Mouse (Mus musculus): ENCODE measurements at regions not wholly inside any gene's neighbourhood (a gene's known extent, or its start where the extent isn't known, plus 50 kb on each side); places are given as distances from the start of the nearest gene placed in this dataset.

- H3K9me3 ChIP-seq (ENCODE audit: control insufficient read depth, low read length): peaks cover 2% of the 10 kb centered on the region; the same call in 1 of the 2 replicates
- no peaks in the 10 kb centered on the region for H3K27me3 ChIP-seq (ENCODE audit: control insufficient read depth, insufficient read depth, low read length)
- no peaks in the 10 kb centered on the region for H3K36me3 ChIP-seq (ENCODE audit: control insufficient read depth, insufficient read depth, low read length)
- no peak overlapping the region for H3K4me3 ChIP-seq (ENCODE audit: low read depth, low read length)
- ATAC-seq (replicated peaks; ENCODE audit: low FRiP score) (no peak), DNase-seq (ENCODE audit: low spot score) (no peak)
- H3K9ac ChIP-seq (ENCODE audit: low read length): no peak overlapping the region
- no peak overlapping the region for H3K27ac ChIP-seq (ENCODE audit: low read depth, low read length)
- no peak overlapping the region for H3K4me2 ChIP-seq (ENCODE audit: low read depth, low read length, severe bottlenecking)
- no peaks in the 10 kb centered on the region for H3K4me1 ChIP-seq (replicated peaks; ENCODE audit: control insufficient read depth, insufficient read depth, low read length)
Measured at GRCm38 (mm10) chr11:45256019-45256418, 595.8 kb upstream of the Clint1 start.

DNA sequence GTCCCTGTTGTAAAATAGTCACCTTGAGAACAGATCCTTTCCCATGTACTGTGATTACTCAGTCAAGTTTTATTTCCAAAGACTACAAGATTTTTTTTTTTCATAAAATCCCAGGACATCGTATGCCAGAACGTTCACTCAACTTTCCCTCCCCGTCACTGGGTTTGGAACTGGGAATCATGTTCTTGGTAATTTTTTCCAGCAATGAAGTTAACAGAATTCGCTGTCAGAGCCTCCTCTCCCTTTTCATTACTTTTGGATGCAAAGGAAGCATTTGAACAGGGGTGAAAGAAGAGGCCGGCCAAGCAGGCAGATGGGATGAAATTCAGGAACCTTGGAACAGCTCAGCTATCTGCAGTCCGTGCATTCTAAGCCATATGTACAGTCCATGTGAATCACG, 589.7 kb upstream of the Clint1 start:
- ATAC-seq (replicated peaks; ENCODE audit: low FRiP score): no peak
- no peaks in the 10 kb centered on the region for H3K27me3 ChIP-seq (ENCODE audit: control insufficient read depth, insufficient read depth, low read length)
- no peaks in the 10 kb centered on the region for H3K36me3 ChIP-seq (ENCODE audit: control insufficient read depth, insufficient read depth, low read length)
- 90% methylated on average over 7 of the region's 7 CpGs for WGBS
- no peaks in the 10 kb centered on the region for H3K4me1 ChIP-seq (replicated peaks; ENCODE audit: control insufficient read depth, insufficient read depth, low read length)
- H3K9ac ChIP-seq (ENCODE audit: low read length): no peak overlapping the region
- H3K27ac ChIP-seq (ENCODE audit: low read depth, low read length): no peak overlapping the region
- no peak overlapping the region for H3K4me2 ChIP-seq (ENCODE audit: low read depth, low read length, severe bottlenecking)
- no peak for DNase-seq (ENCODE audit: low spot score)
- no peaks in the 10 kb centered on the region for H3K9me3 ChIP-seq (ENCODE audit: control insufficient read depth, low read length)
- no peak overlapping the region for H3K4me3 ChIP-seq (ENCODE audit: low read depth, low read length)

- H3K4me3 ChIP-seq (ENCODE audit: low read depth, low read length): no peak overlapping the region
- DNase-seq (ENCODE audit: low spot score) (no peak), ATAC-seq (replicated peaks; ENCODE audit: low FRiP score) (no peak)
- no peaks in the 10 kb centered on the region for H3K27me3 ChIP-seq (ENCODE audit: control insufficient read depth, insufficient read depth, low read length)
- WGBS: 53% methylated on average over 3 of the region's 3 CpGs
- H3K4me2 ChIP-seq (ENCODE audit: low read depth, low read length, severe bottlenecking): no peak overlapping the region
- no peak overlapping the region for H3K27ac ChIP-seq (ENCODE audit: low read depth, low read length)
- no peaks in the 10 kb centered on the region for H3K9me3 ChIP-seq (ENCODE audit: control insufficient read depth, low read length)
- no peaks in the 10 kb centered on the region for H3K4me1 ChIP-seq (replicated peaks; ENCODE audit: control insufficient read depth, insufficient read depth, low read length)
- no peak overlapping the region for H3K9ac ChIP-seq (ENCODE audit: low read length)
- H3K36me3 ChIP-seq (ENCODE audit: control insufficient read depth, insufficient read depth, low read length): no peaks in the 10 kb centered on the region
Measured at GRCm38 (mm10) chr11:45264001-45264400, 587.9 kb upstream of the Clint1 start.

DNA sequence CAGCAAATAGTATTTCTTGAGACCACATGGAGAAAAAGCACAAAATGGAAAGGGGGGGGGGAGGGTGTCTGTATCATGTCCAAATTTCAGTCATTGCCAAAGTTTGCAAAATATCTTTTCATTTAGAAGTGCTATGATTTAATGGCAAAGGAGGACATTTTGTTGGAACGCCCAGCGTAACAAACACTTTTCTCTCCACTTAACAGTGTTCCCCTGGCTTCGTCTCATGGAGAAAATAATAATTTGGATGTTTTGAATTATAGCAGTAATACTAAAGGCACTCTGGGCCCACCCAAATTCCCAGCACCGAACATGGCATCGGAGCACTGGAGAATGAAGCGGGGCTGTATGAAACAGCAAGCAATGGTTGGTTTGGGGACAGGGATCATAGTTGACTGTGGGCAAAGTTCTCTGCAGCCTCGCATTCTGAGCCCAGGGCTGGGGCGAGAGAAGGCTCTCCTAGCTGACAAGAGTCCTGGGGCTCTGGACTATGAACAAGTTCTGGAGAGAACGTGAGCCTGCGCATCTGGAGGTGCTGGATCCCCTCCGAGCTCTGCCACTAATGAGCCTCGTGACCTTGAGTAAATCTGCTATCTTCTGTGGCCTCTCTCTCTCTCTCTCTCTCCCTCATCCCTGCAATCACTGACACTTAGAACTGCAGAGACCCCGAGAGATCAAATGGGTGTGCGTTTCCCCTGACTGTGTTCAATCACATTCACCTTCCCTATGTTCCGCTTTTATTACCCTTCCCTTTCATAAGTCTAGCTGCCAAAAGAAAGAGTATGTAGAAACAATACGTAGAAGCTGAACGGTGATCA, 586.5 kb upstream of the Clint1 start:
- no peak overlapping the region for H3K27ac ChIP-seq (ENCODE audit: low read depth, low read length)
- H3K9ac ChIP-seq (ENCODE audit: low read length): no peak overlapping the region
- no peaks in the 10 kb centered on the region for H3K27me3 ChIP-seq (ENCODE audit: control insufficient read depth, insufficient read depth, low read length)
- no peaks in the 10 kb centered on the region for H3K36me3 ChIP-seq (ENCODE audit: control insufficient read depth, insufficient read depth, low read length)
- ATAC-seq (replicated peaks; ENCODE audit: low FRiP score) (no peak), DNase-seq (ENCODE audit: low spot score) (no peak)
- no peaks in the 10 kb centered on the region for H3K4me1 ChIP-seq (replicated peaks; ENCODE audit: control insufficient read depth, insufficient read depth, low read length)
- no peaks in the 10 kb centered on the region for H3K9me3 ChIP-seq (ENCODE audit: control insufficient read depth, low read length)
- H3K4me2 ChIP-seq (ENCODE audit: low read depth, low read length, severe bottlenecking): no peak overlapping the region
- 89% methylated on average over 17 of the region's 17 CpGs for WGBS
- H3K4me3 ChIP-seq (ENCODE audit: low read depth, low read length): no peak overlapping the region

- Histone ChIP-seq H3K4me3 (ENCODE audit: low read depth, low read length) (no peak overlapping the region), H3K36me3 (ENCODE audit: control insufficient read depth, insufficient read depth, low read length) (no peaks in the 10 kb centered on the region), H3K27me3 (ENCODE audit: control insufficient read depth, insufficient read depth, low read length) (no peaks in the 10 kb centered on the region), H3K9ac (ENCODE audit: low read length) (no peak overlapping the region), H3K4me2 (ENCODE audit: low read depth, low read length, severe bottlenecking) (no peak overlapping the region), H3K4me1 (replicated peaks; ENCODE audit: control insufficient read depth, insufficient read depth, low read length) (no peaks in the 10 kb centered on the region), H3K27ac (ENCODE audit: low read depth, low read length) (no peak overlapping the region), H3K9me3 (ENCODE audit: control insufficient read depth, low read length) (no peaks in the 10 kb centered on the region)
- ATAC-seq (replicated peaks; ENCODE audit: low FRiP score) (no peak), DNase-seq (ENCODE audit: low spot score) (no peak)
- 98% methylated on average over 4 of the region's 4 CpGs for WGBS
Measured at GRCm38 (mm10) chr11:45265989-45266302, 585.9 kb upstream of the Clint1 start.

DNA sequence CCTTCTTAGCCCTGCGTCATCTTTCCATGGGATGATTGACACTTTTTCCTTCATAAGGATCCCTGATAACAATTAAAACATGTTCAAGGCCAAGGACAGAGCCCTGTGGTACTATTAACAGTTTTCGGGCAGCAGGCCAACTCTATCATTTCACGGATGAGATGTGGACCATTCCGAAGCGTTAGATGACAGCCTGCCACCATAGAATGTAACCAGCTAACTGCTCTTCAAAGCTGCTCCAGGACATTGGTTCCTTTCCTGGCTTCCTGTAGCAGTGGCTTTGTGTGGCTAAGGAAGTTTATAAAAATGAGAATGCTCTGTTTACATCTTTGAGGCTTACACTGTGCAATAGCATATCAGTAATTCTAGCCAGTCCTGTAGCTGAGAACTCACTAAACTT, 582.6 kb upstream of the Clint1 start:
- Histone ChIP-seq H3K27ac (ENCODE audit: low read depth, low read length) (no peak overlapping the region), H3K4me1 (replicated peaks; ENCODE audit: control insufficient read depth, insufficient read depth, low read length) (no peaks in the 10 kb centered on the region), H3K9ac (ENCODE audit: low read length) (no peak overlapping the region), H3K4me2 (ENCODE audit: low read depth, low read length, severe bottlenecking) (no peak overlapping the region), H3K27me3 (ENCODE audit: control insufficient read depth, insufficient read depth, low read length) (no peaks in the 10 kb centered on the region), H3K9me3 (ENCODE audit: control insufficient read depth, low read length) (no peaks in the 10 kb centered on the region), H3K4me3 (ENCODE audit: low read depth, low read length) (no peak overlapping the region), H3K36me3 (ENCODE audit: control insufficient read depth, insufficient read depth, low read length) (no peaks in the 10 kb centered on the region)
- ATAC-seq (replicated peaks; ENCODE audit: low FRiP score) (no peak), DNase-seq (ENCODE audit: low spot score) (no peak)
- 94% methylated on average over 5 of the region's 5 CpGs for WGBS

DNA sequence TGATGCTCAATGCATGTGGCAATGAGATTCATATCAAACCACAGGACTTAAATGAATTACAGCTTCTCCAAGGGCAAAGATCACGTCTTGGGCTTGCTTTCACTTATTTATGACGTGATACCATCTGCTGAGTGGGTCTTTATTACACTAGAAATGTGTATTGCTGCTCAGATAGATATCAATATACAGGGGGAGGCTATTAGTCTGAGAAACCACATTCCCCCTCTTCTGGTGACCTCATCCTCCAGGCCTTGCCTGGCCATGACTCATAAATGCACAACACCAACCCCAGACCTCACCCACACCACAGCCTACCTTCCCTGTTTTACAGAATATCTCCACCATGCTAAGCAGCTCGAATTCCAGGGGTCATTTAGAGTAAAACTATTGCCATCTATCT, 580.6 kb upstream of the Clint1 start:
- 64% methylated on average over 3 of the region's 3 CpGs for WGBS

DNA sequence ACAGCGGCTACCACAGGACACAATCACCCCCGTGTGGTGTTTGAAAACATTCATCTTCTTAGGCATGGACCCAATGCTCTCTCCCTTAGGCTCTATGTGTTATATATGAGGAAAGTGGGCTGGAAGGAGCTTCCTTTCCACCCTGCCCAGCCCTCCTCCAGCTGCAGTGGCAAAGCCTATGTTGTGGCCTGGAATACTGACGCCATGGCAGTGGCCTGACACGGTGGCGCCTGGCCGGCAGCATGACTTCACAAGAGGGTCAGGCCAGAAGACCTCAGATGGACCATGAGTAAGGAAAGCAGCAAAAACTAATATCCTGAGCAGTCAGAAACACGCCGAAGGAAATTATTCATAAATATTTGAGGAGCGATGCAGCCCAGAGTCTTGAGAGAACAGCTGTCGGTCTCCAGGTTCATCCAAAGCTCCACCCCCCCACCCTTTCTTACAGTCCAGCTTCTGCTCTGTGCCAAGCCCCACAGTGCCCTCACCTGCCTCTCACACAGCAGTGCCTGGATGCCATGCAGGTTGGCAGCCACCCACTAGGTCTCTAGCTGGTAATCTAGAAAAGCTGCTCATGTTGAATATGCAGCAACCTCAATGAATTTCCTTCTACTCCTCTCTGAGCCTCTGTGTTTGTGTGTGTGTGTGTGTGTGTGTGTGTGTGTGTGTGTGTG, 577.3 kb upstream of the Clint1 start:
- WGBS: 97% methylated on average over 10 of the region's 10 CpGs
- Histone ChIP-seq H3K9me3 (ENCODE audit: control insufficient read depth, low read length) (no peaks in the 10 kb centered on the region), H3K4me3 (ENCODE audit: low read depth, low read length) (no peak overlapping the region), H3K27ac (ENCODE audit: low read depth, low read length) (no peak overlapping the region), H3K36me3 (ENCODE audit: control insufficient read depth, insufficient read depth, low read length) (no peaks in the 10 kb centered on the region), H3K4me1 (replicated peaks; ENCODE audit: control insufficient read depth, insufficient read depth, low read length) (no peaks in the 10 kb centered on the region), H3K27me3 (ENCODE audit: control insufficient read depth, insufficient read depth, low read length) (no peaks in the 10 kb centered on the region), H3K9ac (ENCODE audit: low read length) (no peak overlapping the region), H3K4me2 (ENCODE audit: low read depth, low read length, severe bottlenecking) (no peak overlapping the region)
- ATAC-seq (replicated peaks; ENCODE audit: low FRiP score) (no peak), DNase-seq (ENCODE audit: low spot score) (no peak)

More for the DNA sequence above, 580.6 kb upstream of the Clint1 start:
- Histone ChIP-seq H3K4me1 (replicated peaks; ENCODE audit: control insufficient read depth, insufficient read depth, low read length) (no peaks in the 10 kb centered on the region), H3K27ac (ENCODE audit: low read depth, low read length) (no peak overlapping the region), H3K36me3 (ENCODE audit: control insufficient read depth, insufficient read depth, low read length) (no peaks in the 10 kb centered on the region), H3K4me3 (ENCODE audit: low read depth, low read length) (no peak overlapping the region), H3K9me3 (ENCODE audit: control insufficient read depth, low read length) (no peaks in the 10 kb centered on the region), H3K27me3 (ENCODE audit: control insufficient read depth, insufficient read depth, low read length) (no peaks in the 10 kb centered on the region), H3K4me2 (ENCODE audit: low read depth, low read length, severe bottlenecking) (no peak overlapping the region), H3K9ac (ENCODE audit: low read length) (no peak overlapping the region)
- DNase-seq (ENCODE audit: low spot score) (no peak), ATAC-seq (replicated peaks; ENCODE audit: low FRiP score) (no peak)

DNA sequence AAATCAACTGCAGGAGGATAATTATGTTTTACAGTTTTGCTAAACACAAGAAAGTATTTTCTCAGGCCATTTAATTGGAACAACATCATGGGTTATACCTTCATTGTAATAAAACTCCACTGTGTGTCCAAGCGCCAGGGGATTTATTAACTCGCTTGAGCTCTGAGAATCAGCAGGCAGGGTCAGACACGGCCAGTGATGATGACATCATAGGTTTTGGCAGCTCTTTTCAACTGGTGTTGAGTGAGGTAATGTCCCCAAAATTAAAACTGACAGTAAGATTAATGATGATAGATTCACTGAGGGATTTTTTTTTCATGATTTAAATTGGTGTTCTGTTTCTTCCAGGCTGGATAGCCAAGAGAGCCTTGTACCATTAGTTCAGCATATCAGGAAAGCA, 576.7 kb upstream of the Clint1 start:
- Histone ChIP-seq H3K36me3 (ENCODE audit: control insufficient read depth, insufficient read depth, low read length) (no peaks in the 10 kb centered on the region), H3K4me1 (replicated peaks; ENCODE audit: control insufficient read depth, insufficient read depth, low read length) (no peaks in the 10 kb centered on the region), H3K4me2 (ENCODE audit: low read depth, low read length, severe bottlenecking) (no peak overlapping the region), H3K9ac (ENCODE audit: low read length) (no peak overlapping the region), H3K27me3 (ENCODE audit: control insufficient read depth, insufficient read depth, low read length) (no peaks in the 10 kb centered on the region), H3K4me3 (ENCODE audit: low read depth, low read length) (no peak overlapping the region), H3K27ac (ENCODE audit: low read depth, low read length) (no peak overlapping the region), H3K9me3 (ENCODE audit: control insufficient read depth, low read length) (no peaks in the 10 kb centered on the region)
- no peak for ATAC-seq (replicated peaks; ENCODE audit: low FRiP score)
- WGBS: 78% methylated on average over 3 of the region's 3 CpGs
- DNase-seq (ENCODE audit: low spot score): no peak

Measured in forebrain, embryonic 11.5 days (tissue).